Comparison of ENCODE assay signal across 11 mouse cellular contexts in the genomic region with DNA sequence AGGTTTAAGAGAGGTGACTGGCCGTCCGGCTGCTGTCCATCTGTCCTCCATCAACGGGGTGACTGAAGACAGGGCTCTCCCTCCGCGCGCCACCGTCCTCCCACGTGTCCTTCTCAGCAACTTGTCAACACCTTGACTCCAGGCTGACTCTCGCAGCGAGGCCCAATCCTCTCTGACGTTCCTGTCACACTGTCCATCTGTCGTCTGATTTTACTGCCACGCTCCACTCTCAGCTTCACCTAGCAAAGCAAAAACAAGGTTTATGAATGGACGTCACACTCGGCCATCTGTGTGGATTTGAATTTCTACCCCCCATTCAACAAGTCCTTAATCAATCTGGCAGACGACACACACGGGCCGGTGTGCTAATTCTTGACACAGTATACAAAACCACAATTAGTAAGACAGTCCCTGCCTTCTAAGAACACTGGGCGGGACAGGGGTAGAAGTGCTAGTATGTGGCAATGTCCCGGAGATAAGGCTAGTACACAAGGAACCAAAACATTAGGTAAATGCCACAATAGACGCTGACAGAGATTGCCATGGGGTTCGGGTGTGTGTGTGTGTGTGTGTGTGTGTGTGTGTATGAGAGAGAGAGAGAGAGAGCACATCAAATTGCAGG. TPM values are rescaled to one million over a fixed set of nuclear protein-coding genes. Genes with fewer than 3 reads are reported as not detected.
DNase-seq lines count a peak whose midpoint lies in the region; ATAC-seq lines count a peak whose summit lies in the region.
"Had no signal": no experiment of that assay in that cellular context is flagged by ENCODE, and none has a peak within 500 bp of the region (broad histone marks: within the 10 kb centered on the region; RNA-seq: fewer than 3 reads in every experiment).

No protein-coding gene starts in this region.

- WGBS in kidney, embryonic 14.5 days, result 32% methylated on average over 22 of the region's 22 CpGs
- 33% methylated on average over 22 of the region's 22 CpGs for WGBS in heart, embryonic 10.5 days

- peaks cover 17% of the 10 kb centered on the region; the same call in 1 of the 2 replicates for H3K36me3 ChIP-seq in kidney, embryonic 14.5 days (ENCODE audit: control insufficient read depth, insufficient read depth, low read length)
- peaks cover 18% of the 10 kb centered on the region for H3K36me3 ChIP-seq in heart, embryonic 10.5 days

- H3K27ac ChIP-seq in kidney, embryonic 14.5 days (ENCODE audit: low read depth, low read length), result no peak overlapping the region
- peak overlapping the region; percentile 59; the same call in 1 of the 2 replicates for H3K27ac ChIP-seq in heart, embryonic 10.5 days
- H3K27ac ChIP-seq: midbrain, embryonic 13.5 days had no signal

- no peak overlapping the region for H3K4me3 ChIP-seq in kidney, embryonic 14.5 days (ENCODE audit: low read length)
- peak overlapping the region; percentile 31 for H3K4me3 ChIP-seq in heart, embryonic 10.5 days
- H3K4me3 ChIP-seq: midbrain, embryonic 13.5 days had no signal

- no peak overlapping the region for H3K9ac ChIP-seq in kidney, embryonic 14.5 days (ENCODE audit: low read depth, low read length)
- H3K9ac ChIP-seq: midbrain, embryonic 13.5 days had no signal

- peaks cover 48% of the 10 kb centered on the region for H3K4me1 ChIP-seq in kidney, embryonic 14.5 days (ENCODE audit: control insufficient read depth, insufficient read depth, low read length)
- peaks cover 75% of the 10 kb centered on the region for H3K4me1 ChIP-seq in heart, embryonic 10.5 days

- no peak overlapping the region for H3K4me2 ChIP-seq in kidney, embryonic 14.5 days (replicated peaks; ENCODE audit: low read depth, low read length)
- H3K4me2 ChIP-seq: midbrain, embryonic 13.5 days had no signal

- no peak for ATAC-seq in kidney, embryonic 14.5 days (ENCODE audit: low FRiP score, low TSS enrichment)
- ATAC-seq in megakaryocyte progenitor cell, adult 5-6 weeks (replicated peaks; ENCODE audit: poor library complexity), result peak; percentile 21
- ATAC-seq: midbrain, embryonic 13.5 days had no signal

- DNase-seq in cerebellum, postnatal 36 days, result peak; percentile 25 to 26
- DNase-seq in cerebellum, adult 9-11 months, result no peak
- peak; percentile 32 for DNase-seq in kidney, postnatal 10 days
- peak; percentile 86 for DNase-seq in heart, embryonic 10.5 days (ENCODE audit: low spot score)
- no peak for DNase-seq in MN1 (ENCODE audit: low spot score)
- no peak for DNase-seq in testis, postnatal 10 days (ENCODE audit: low spot score)
- DNase-seq: B cell, adult 2 months; lung, adult 2 months had no signal

- H3K9me3 ChIP-seq in kidney, embryonic 14.5 days (ENCODE audit: control insufficient read depth, low read length), result no peaks in the 10 kb centered on the region
- no peaks in the 10 kb centered on the region for H3K9me3 ChIP-seq in heart, embryonic 10.5 days
- H3K9me3 ChIP-seq: midbrain, embryonic 13.5 days had no signal

- no peaks in the 10 kb centered on the region for H3K27me3 ChIP-seq in kidney, embryonic 14.5 days (ENCODE audit: control insufficient read depth, insufficient read depth, low read length)
- no peaks in the 10 kb centered on the region; the same call in 1 of the 2 replicates for H3K27me3 ChIP-seq in heart, embryonic 10.5 days (ENCODE audit: insufficient read depth, poor library complexity, severe bottlenecking)

RNA-seq across cellular contexts. Expression of gene Pik3r1, which starts 10.1 kb away (rescaled TPM):
- polyA plus RNA-seq in kidney, embryonic 14.5 days (2014; fragmentation: Nextera tagmentation; extraction: Ambion mirVana), result 34.9 and 63.2 TPM in 2 replicates
- polyA plus RNA-seq in heart, embryonic 10.5 days (2016; fragmentation: Nextera tagmentation; extraction: Ambion mirVana), result 13.6 and 14.4 TPM in 2 replicates
- 88.5 and 90.8 TPM in 2 replicates for total RNA-seq in megakaryocyte progenitor cell, adult 5-6 weeks (2015)
- 84.9 and 106 TPM in 2 replicates for total RNA-seq in megakaryocyte progenitor cell, adult 5-6 weeks (2017)

Comparison
In these comparisons a context has a peak if more than half of its experiments do, and no peak if none do; other contexts are left out.
1. DNase-seq: peak in cerebellum, postnatal 36 days (2 of 2), kidney, postnatal 10 days (single experiment) and heart, embryonic 10.5 days (single experiment); none in cerebellum, adult 9-11 months (single experiment), MN1 (single experiment) and testis, postnatal 10 days (single experiment).